Mouse (Mus musculus): ENCODE results near the gene Gm20479.

Gm20479 gene

GRCm38 (mm10) chr7:27323001-27323400, 34.2 kb downstream of the Gm20479 start:
- H3K4me3 ChIP-seq (replicated peaks; ENCODE audit: low read length) = peak overlapping the region; percentile 37; the same call in 1 of the 2 replicates
- no peaks in the 10 kb centered on the region for H3K27me3 ChIP-seq (ENCODE audit: insufficient read depth, low read length)
- H3K4me1 ChIP-seq (replicated peaks; ENCODE audit: low read depth, low read length) = peaks cover 93% of the 10 kb centered on the region
- H3K9me3 ChIP-seq (ENCODE audit: low read length) = no peaks in the 10 kb centered on the region
- TF ChIP-seq NANOG (IDR thresholded peaks at IDR 0.05; ENCODE audit: borderline replicate concordance, low read length) = no peak
- 0 out of 2 replicates have a peak, but pooled peaks have one; percentile 7 for TF ChIP-seq CTCF (conservative IDR thresholded peaks at IDR 0.05; ENCODE audit: low read length)
- TF ChIP-seq POU5F1 (IDR thresholded peaks at IDR 0.05; ENCODE audit: borderline replicate concordance, low read length) = no peak
- H3K36me3 ChIP-seq (ENCODE audit: insufficient read depth, low read length) = peaks cover 90% of the 10 kb centered on the region

- Histone ChIP-seq H3K9me3 (ENCODE audit: low read length) (no peaks in the 10 kb centered on the region), H3K36me3 (ENCODE audit: insufficient read depth, low read length) (peaks cover 90% of the 10 kb centered on the region)
- TF ChIP-seq NANOG (IDR thresholded peaks at IDR 0.05; ENCODE audit: borderline replicate concordance, low read length) = no peak
- TF ChIP-seq POU5F1 (IDR thresholded peaks at IDR 0.05; ENCODE audit: borderline replicate concordance, low read length) = no peak
- no peak for TF ChIP-seq CTCF (conservative IDR thresholded peaks at IDR 0.05; ENCODE audit: low read length)
Measured at GRCm38 (mm10) chr7:27322291-27322690, 34.9 kb downstream of the Gm20479 start.

DNA sequence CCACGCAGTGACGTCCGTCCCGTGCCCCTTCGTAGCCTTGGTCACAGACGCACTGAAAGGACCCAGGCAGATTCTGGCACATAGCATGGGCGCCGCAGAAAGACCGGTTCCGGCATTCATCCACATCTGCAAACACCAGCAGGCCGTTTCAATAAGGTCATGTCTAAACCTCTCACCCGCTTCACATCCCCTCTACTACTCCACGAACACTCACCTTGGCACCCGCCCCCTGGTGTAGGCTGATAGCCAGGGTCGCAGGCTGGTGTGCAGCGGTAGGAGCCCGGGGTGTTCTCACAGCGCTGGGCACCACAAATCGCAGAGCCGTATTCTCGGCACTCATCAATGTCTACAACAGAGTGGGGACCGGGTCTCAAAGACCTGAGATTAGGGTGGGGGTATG, 37.8 kb downstream of the Gm20479 start:
- peaks cover 93% of the 10 kb centered on the region for H3K36me3 ChIP-seq (ENCODE audit: insufficient read depth, low read length)
- TF ChIP-seq NANOG (IDR thresholded peaks at IDR 0.05; ENCODE audit: borderline replicate concordance, low read length) (no peak), POU5F1 (IDR thresholded peaks at IDR 0.05; ENCODE audit: borderline replicate concordance, low read length) (no peak), CTCF (conservative IDR thresholded peaks at IDR 0.05; ENCODE audit: low read length) (no peak)
- H3K27me3 ChIP-seq (ENCODE audit: insufficient read depth, low read length) = no peaks in the 10 kb centered on the region
- peaks cover 2% of the 10 kb centered on the region for H3K9me3 ChIP-seq (ENCODE audit: low read length)
- H3K4me3 ChIP-seq (replicated peaks; ENCODE audit: low read length) = 0 out of 2 replicates have a peak overlapping the region, but pooled peaks have one; percentile 13
- peaks cover 65% of the 10 kb centered on the region for H3K4me1 ChIP-seq (replicated peaks; ENCODE audit: low read depth, low read length)

More at GRCm38 (mm10) chr7:27322291-27322690, 34.9 kb downstream of the Gm20479 start:
- peaks cover 86% of the 10 kb centered on the region for H3K4me1 ChIP-seq (replicated peaks; ENCODE audit: low read depth, low read length)
- H3K4me3 ChIP-seq (replicated peaks; ENCODE audit: low read length) = peak overlapping the region; percentile 64
- no peaks in the 10 kb centered on the region for H3K27me3 ChIP-seq (ENCODE audit: insufficient read depth, low read length)

DNA sequence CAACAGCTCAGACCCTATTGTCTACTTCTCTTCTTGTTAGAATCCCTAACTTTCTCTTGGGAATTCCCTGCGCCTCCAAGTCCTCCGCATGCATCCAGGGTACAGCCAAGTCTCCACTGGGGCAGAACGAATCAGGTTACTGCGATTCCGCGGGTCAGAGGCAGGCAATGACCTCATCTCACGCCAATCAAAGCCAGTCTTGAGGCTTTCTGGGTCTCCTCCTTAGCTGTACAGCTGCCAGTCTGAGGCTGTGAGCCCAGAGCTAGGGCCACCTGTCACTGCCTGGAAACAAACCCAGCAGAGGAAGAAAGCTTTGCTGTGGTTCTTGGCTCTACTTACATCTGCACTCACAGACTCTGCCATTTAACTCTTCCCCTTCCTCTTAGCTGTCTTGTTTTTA, 41.3 kb downstream of the Gm20479 start:
- H3K27me3 ChIP-seq (ENCODE audit: insufficient read depth, low read length) = no peaks in the 10 kb centered on the region
- TF ChIP-seq POU5F1 (IDR thresholded peaks at IDR 0.05; ENCODE audit: borderline replicate concordance, low read length) (no peak), NANOG (IDR thresholded peaks at IDR 0.05; ENCODE audit: borderline replicate concordance, low read length) (no peak), CTCF (conservative IDR thresholded peaks at IDR 0.05; ENCODE audit: low read length) (no peak)
- H3K9me3 ChIP-seq (ENCODE audit: low read length) = peaks cover 22% of the 10 kb centered on the region
- H3K36me3 ChIP-seq (ENCODE audit: insufficient read depth, low read length) = peaks cover 78% of the 10 kb centered on the region
- H3K4me3 ChIP-seq (replicated peaks; ENCODE audit: low read length) = no peak overlapping the region
- peaks cover 43% of the 10 kb centered on the region for H3K4me1 ChIP-seq (replicated peaks; ENCODE audit: low read depth, low read length)

GRCm38 (mm10) chr7:27314393-27314792, 42.8 kb downstream of the Gm20479 start:
- TF ChIP-seq NANOG (IDR thresholded peaks at IDR 0.05; ENCODE audit: borderline replicate concordance, low read length) (no peak), CTCF (conservative IDR thresholded peaks at IDR 0.05; ENCODE audit: low read length) (peak; percentile 87), POU5F1 (IDR thresholded peaks at IDR 0.05; ENCODE audit: borderline replicate concordance, low read length) (no peak)
- H3K4me3 ChIP-seq (replicated peaks; ENCODE audit: low read length) = no peak overlapping the region
- peaks cover 22% of the 10 kb centered on the region for H3K9me3 ChIP-seq (ENCODE audit: low read length)
- no peaks in the 10 kb centered on the region for H3K27me3 ChIP-seq (ENCODE audit: insufficient read depth, low read length)
- H3K36me3 ChIP-seq (ENCODE audit: insufficient read depth, low read length) = peaks cover 62% of the 10 kb centered on the region
- peaks cover 34% of the 10 kb centered on the region for H3K4me1 ChIP-seq (replicated peaks; ENCODE audit: low read depth, low read length)

DNA sequence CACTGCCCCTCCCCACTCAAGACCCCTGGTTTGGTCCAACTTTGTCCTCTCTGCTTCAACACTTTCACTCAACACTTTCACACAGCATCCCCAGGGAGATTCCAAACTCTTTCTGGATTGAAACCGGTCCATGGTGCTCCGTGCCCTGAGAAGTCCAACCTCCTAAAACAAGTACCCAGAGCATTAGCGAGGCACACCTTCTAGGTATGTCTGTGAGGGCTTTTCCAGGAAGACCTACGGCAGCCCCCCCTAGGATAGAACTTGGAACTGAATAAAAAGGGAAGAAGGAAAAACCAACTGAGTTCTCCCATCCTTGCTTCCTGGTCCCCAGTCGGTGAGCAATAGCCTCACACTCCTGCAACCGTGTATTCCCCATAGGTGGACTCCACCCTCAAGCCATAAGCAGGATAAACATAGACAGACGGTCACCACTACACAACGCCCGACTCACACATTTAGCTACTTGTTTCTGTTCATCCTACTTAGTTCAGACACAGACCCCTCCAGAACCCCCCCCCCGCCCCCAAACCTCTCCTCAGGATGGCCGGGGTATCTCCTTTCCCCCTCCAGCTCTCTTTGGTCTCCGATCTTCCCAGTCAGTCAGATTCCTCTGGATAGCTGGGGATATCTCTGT, 45.5 kb downstream of the Gm20479 start:
- peaks cover 55% of the 10 kb centered on the region for H3K36me3 ChIP-seq (ENCODE audit: insufficient read depth, low read length)
- TF ChIP-seq POU5F1 (IDR thresholded peaks at IDR 0.05; ENCODE audit: borderline replicate concordance, low read length) = no peak
- no peak for TF ChIP-seq CTCF (conservative IDR thresholded peaks at IDR 0.05; ENCODE audit: low read length)
- TF ChIP-seq NANOG (IDR thresholded peaks at IDR 0.05; ENCODE audit: borderline replicate concordance, low read length) = no peak
- H3K4me3 ChIP-seq (replicated peaks; ENCODE audit: low read length) = peak overlapping the region; percentile 84
- H3K27me3 ChIP-seq (ENCODE audit: insufficient read depth, low read length) = no peaks in the 10 kb centered on the region
- H3K9me3 ChIP-seq (ENCODE audit: low read length) = peaks cover 22% of the 10 kb centered on the region
- H3K4me1 ChIP-seq (replicated peaks; ENCODE audit: low read depth, low read length) = peaks cover 44% of the 10 kb centered on the region

- Histone ChIP-seq H3K9me3 (ENCODE audit: low read length) (peaks cover 22% of the 10 kb centered on the region), H3K4me3 (replicated peaks; ENCODE audit: low read length) (peak overlapping the region; percentile 84), H3K27me3 (ENCODE audit: insufficient read depth, low read length) (no peaks in the 10 kb centered on the region), H3K4me1 (replicated peaks; ENCODE audit: low read depth, low read length) (peaks cover 45% of the 10 kb centered on the region), H3K36me3 (ENCODE audit: insufficient read depth, low read length) (peaks cover 53% of the 10 kb centered on the region)
- no peak for TF ChIP-seq CTCF (conservative IDR thresholded peaks at IDR 0.05; ENCODE audit: low read length)
- TF ChIP-seq NANOG (IDR thresholded peaks at IDR 0.05; ENCODE audit: borderline replicate concordance, low read length) = no peak
- TF ChIP-seq POU5F1 (IDR thresholded peaks at IDR 0.05; ENCODE audit: borderline replicate concordance, low read length) = no peak
Measured at GRCm38 (mm10) chr7:27310996-27311535, 46.2 kb downstream of the Gm20479 start.

- Histone ChIP-seq H3K36me3 (ENCODE audit: insufficient read depth, low read length) (peaks cover 56% of the 10 kb centered on the region), H3K4me1 (replicated peaks; ENCODE audit: low read depth, low read length) (peaks cover 49% of the 10 kb centered on the region), H3K4me3 (replicated peaks; ENCODE audit: low read length) (peak overlapping the region; percentile 84), H3K9me3 (ENCODE audit: low read length) (peaks cover 22% of the 10 kb centered on the region), H3K27me3 (ENCODE audit: insufficient read depth, low read length) (no peaks in the 10 kb centered on the region)
- TF ChIP-seq POU5F1 (IDR thresholded peaks at IDR 0.05; ENCODE audit: borderline replicate concordance, low read length) (no peak), NANOG (IDR thresholded peaks at IDR 0.05; ENCODE audit: borderline replicate concordance, low read length) (no peak), CTCF (conservative IDR thresholded peaks at IDR 0.05; ENCODE audit: low read length) (no peak)
Measured at GRCm38 (mm10) chr7:27310306-27310705, 46.9 kb downstream of the Gm20479 start.
